Mouse (Mus musculus) embryonic facial prominence, embryonic 13.5 days (tissue): Measurements from ENCODE around the gene Ackr1. TPM values are rescaled to one million over a fixed set of nuclear protein-coding genes. Genes with fewer than 3 reads are reported as not detected.
"Not testable (repeated sequence)": the region's sequence is repeated elsewhere in the genome, so short reads cannot be mapped to it uniquely, and the experiment has no call there.

Source experiments
- ATAC-seq: fragments of 200-750 bp; cut with Nextera tagmentation; 2 replicates; pipeline ENCODE4 v1.8.0; 2017; ENCODE audit warnings: low read depth; ENCODE audit not compliant: insufficient number of reproducible peaks, insufficient read depth, low FRiP score, low TSS enrichment
- H3K27ac ChIP-seq: fragments of 300-500 bp; sonication (generic); 2 replicates; pipeline ENCODE4 v1.5.1; 2015; ENCODE audit warnings: moderate library complexity, mild to moderate bottlenecking, inconsistent platforms
- H3K27me3 ChIP-seq: fragments of 300-500 bp; sonication (generic); 2 replicates; pipeline ENCODE4 v1.6.1; 2015; ENCODE audit warnings: mild to moderate bottlenecking, inconsistent platforms
- H3K36me3 ChIP-seq: fragments of 300-500 bp; sonication (generic); 2 replicates; pipeline ENCODE4 v1.6.1; 2015; ENCODE audit warnings: mild to moderate bottlenecking, inconsistent platforms
- H3K4me1 ChIP-seq: fragments of 300-500 bp; sonication (generic); 2 replicates; pipeline ENCODE4 v1.6.1; 2015; ENCODE audit warnings: inconsistent platforms
- H3K4me2 ChIP-seq: fragments of 300-500 bp; sonication (generic); 2 replicates; pipeline ENCODE4 v1.6.1; 2015; ENCODE audit warnings: moderate library complexity, mild to moderate bottlenecking, inconsistent platforms
- H3K4me3 ChIP-seq: fragments of 300-500 bp; sonication (generic); 2 replicates; pipeline ENCODE4 v1.5.1; 2015; ENCODE audit warnings: mild to moderate bottlenecking, inconsistent platforms
- H3K9ac ChIP-seq: fragments of 300-500 bp; sonication (generic); 2 replicates; pipeline ENCODE4 v1.6.1; 2015; ENCODE audit warnings: mild to moderate bottlenecking, inconsistent platforms
- H3K9me3 ChIP-seq: fragments of 300-500 bp; sonication (generic); 2 replicates; pipeline ENCODE4 v1.6.1; 2016; ENCODE audit warnings: inconsistent platforms
- WGBS: fragments of 180-500 bp; shearing (Covaris S2); methylation state at CpG from one replicate; pipeline ENCODE4 v1.1.7; 2015; ENCODE audit warnings: mixed read lengths; 5-methylcytosine and 5-hydroxymethylcytosine counted together
- polyA plus RNA-seq: library from polyadenylated mRNA; unstranded; fragments of >200 nt; fragmentation: Nextera tagmentation; extraction: Ambion mirVana; gene quantifications from 2 replicates; pipeline ENCODE4 v1.2.1, GENCODE M21; 2015

Ackr1 gene
- polyA plus RNA-seq, 1 experiment from 2014 or later, result 2.6 TPM

- peaks cover 4% of the 10 kb centered on the region; the same call in 1 of the 2 replicates for H3K4me1 ChIP-seq
- H3K27me3 ChIP-seq, result no peaks in the 10 kb centered on the region
- no peaks in the 10 kb centered on the region for H3K9me3 ChIP-seq
- WGBS, result 64% methylated on average over 4 of the region's 4 CpGs
- no peak overlapping the region for H3K4me2 ChIP-seq
- no peak overlapping the region for H3K4me3 ChIP-seq
- H3K27ac ChIP-seq, result no peak overlapping the region
- H3K36me3 ChIP-seq, result no peaks in the 10 kb centered on the region
- no peak for ATAC-seq
- no peak overlapping the region for H3K9ac ChIP-seq
Observed at GRCm38 (mm10) chr1:173324961-173325360, 8.6 kb downstream of the Ackr1 start.

- Histone ChIP-seq H3K9ac (no peak overlapping the region), H3K36me3 (no peaks in the 10 kb centered on the region), H3K27ac (no peak overlapping the region), H3K4me2 (no peak overlapping the region), H3K4me1 (peaks cover 2% of the 10 kb centered on the region; the same call in 1 of the 2 replicates), H3K27me3 (no peaks in the 10 kb centered on the region), H3K9me3 (no peaks in the 10 kb centered on the region), H3K4me3 (no peak overlapping the region)
- ATAC-seq, result no peak
- 34% methylated on average over 5 of the region's 5 CpGs for WGBS
Observed at GRCm38 (mm10) chr1:173323839-173324585, 9.5 kb downstream of the Ackr1 start.

GRCm38 (mm10) chr1:173322249-173322627 lies 11.3 kb downstream of the Ackr1 start:
- Histone ChIP-seq H3K36me3 (no peaks in the 10 kb centered on the region), H3K27me3 (no peaks in the 10 kb centered on the region), H3K4me2 (no peak overlapping the region), H3K9me3 (no peaks in the 10 kb centered on the region), H3K4me3 (no peak overlapping the region), H3K4me1 (no peaks in the 10 kb centered on the region), H3K27ac (no peak overlapping the region), H3K9ac (no peak overlapping the region)
- ATAC-seq, result no peak
- 69% methylated on average over 6 of the region's 6 CpGs for WGBS

DNA sequence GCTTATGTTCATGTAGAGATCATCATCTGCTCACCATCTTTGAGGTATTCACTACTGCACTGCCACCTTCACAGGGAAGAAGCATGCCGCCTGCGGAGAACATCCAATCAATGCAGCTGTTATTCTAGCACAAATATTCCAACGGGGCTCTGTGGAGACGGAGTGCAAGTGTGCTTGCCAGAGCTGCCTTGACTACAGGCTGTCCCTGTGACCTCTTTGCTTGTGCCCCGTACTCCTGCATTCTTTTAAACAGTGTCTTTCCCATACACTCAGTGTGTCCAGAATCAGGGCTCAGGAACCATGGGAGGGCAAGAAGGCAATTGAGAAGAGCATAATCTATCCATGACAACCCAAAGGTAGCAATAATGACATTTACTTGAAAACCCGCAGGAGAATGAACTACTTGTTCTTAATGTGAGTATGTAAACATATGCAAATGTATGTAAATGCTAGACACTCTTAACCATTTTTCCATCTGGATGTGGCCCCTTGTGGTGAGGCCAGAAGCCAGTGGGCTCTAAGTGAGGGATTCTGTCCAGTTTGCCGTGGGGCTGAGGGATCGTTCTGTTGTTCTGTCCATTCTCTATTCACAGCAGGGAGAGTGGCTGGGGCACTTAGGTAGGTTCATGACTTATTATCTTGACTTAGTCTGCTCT lies 11.8 kb downstream of the Ackr1 start:
- 75% methylated on average over 8 of the region's 8 CpGs for WGBS
- Histone ChIP-seq H3K9me3 (no peaks in the 10 kb centered on the region), H3K9ac (no peak overlapping the region), H3K27me3 (no peaks in the 10 kb centered on the region), H3K27ac (no peak overlapping the region), H3K4me2 (no peak overlapping the region), H3K4me3 (no peak overlapping the region), H3K36me3 (no peaks in the 10 kb centered on the region), H3K4me1 (no peaks in the 10 kb centered on the region)
- ATAC-seq, result no peak

DNA sequence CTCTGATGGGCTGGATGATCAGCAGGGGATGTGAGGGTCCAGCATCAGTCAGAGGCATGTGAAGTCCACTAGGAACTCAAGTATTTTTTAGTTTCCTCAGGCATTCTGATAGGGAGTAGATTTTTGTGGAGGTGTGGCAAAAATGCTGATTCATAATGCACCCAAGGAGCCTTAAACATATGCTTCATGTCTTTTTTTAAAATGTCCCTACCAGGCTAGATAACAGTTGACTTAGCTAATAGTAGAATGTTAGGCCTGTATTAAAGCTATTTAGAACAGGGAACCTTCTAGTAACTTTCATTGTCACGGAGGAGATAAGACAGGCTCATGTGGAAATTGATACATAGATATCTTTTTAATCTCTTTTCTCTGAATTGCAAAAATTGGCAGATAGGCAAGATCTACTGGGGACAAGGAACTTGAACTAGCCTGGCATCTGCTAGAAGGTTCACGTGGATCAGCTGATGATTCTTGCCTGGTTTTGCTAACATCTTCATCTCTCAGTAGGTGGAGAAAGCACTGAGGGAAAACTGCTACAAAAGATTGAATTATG lies 15.5 kb downstream of the Ackr1 start:
- H3K9me3 ChIP-seq, result no peaks in the 10 kb centered on the region
- no peak for ATAC-seq
- H3K36me3 ChIP-seq, result no peaks in the 10 kb centered on the region
- H3K27ac ChIP-seq, result no peak overlapping the region
- H3K4me1 ChIP-seq, result no peaks in the 10 kb centered on the region
- no peaks in the 10 kb centered on the region for H3K27me3 ChIP-seq
- 84% methylated on average over 2 of the region's 2 CpGs for WGBS
- H3K9ac ChIP-seq, result no peak overlapping the region
- H3K4me3 ChIP-seq, result no peak overlapping the region
- H3K4me2 ChIP-seq, result no peak overlapping the region

- H3K27me3 ChIP-seq, result no peaks in the 10 kb centered on the region
- no peak overlapping the region for H3K4me3 ChIP-seq
- H3K27ac ChIP-seq, result no peak overlapping the region
- 86% methylated on average over 3 of the region's 3 CpGs for WGBS
- H3K4me2 ChIP-seq, result no peak overlapping the region
- H3K9ac ChIP-seq, result no peak overlapping the region
- no peaks in the 10 kb centered on the region for H3K36me3 ChIP-seq
- no peaks in the 10 kb centered on the region for H3K9me3 ChIP-seq
- no peak for ATAC-seq
- no peaks in the 10 kb centered on the region for H3K4me1 ChIP-seq
Observed at GRCm38 (mm10) chr1:173315725-173316124, 17.8 kb downstream of the Ackr1 start.

DNA sequence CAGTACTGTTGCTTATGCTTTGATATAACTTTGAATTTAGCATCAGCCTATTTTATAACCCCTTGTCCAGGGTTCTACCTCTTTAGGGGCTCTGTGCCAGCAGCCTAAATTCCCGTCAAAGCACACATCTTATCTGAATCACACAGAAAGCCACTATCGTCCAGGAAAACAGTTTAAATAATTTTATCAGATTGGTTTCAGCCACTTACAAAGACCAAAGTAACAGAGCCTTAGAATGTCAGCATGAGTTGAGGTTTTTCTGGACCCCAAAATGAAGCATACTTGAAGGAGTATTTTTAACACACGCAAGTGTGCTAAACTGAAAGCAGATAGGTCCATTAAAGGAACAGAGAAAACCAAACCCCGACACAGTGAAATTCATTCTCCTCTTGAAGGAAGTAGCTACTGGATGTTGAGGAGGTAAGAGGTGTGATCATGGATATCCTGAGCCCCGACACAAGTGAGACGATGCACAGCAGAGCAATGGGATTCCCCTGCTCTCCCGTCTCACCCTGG lies 20.0 kb downstream of the Ackr1 start:
- H3K36me3 ChIP-seq, ATAC-seq, H3K4me2 ChIP-seq, H3K9ac ChIP-seq, H3K9me3 ChIP-seq, H3K4me3 ChIP-seq, H3K27ac ChIP-seq, H3K27me3 ChIP-seq, H3K4me1 ChIP-seq: not testable (repeated sequence)
- WGBS, result 77% methylated on average over 7 of the region's 7 CpGs

DNA sequence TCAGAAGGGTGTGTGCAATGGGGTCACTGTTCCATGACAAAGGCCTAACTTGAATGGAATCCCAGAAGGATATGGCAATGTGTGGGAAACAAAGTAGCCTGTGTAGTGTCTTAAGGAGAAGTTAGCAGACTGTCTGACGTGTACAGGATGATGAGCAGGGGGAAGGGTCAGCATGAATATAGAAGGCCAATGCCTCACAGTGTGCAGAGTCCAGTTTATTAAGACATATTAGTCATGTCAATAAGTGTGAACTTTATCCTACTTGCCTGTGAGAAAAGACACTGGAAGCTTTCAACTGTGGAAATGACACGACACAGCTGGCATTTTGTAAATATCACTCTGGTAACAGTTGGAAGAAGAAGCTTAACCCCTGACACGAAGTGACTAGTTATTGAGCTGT lies 30.8 kb downstream of the Ackr1 start:
- not testable (repeated sequence) for H3K4me3 ChIP-seq, ATAC-seq, H3K27me3 ChIP-seq

More for the DNA sequence above, 30.8 kb downstream of the Ackr1 start:
- not testable (repeated sequence) for H3K9ac ChIP-seq, H3K9me3 ChIP-seq, H3K36me3 ChIP-seq, H3K4me1 ChIP-seq, H3K27ac ChIP-seq, H3K4me2 ChIP-seq
- 49% methylated on average over 3 of the region's 3 CpGs for whole genome bisulfite sequencing

Other genes with a start within 250 kb of the Ackr1 start
- gene Olfr1408, start 196.4 kb downstream of the Ackr1 start, polyA plus RNA-seq, result not detected in 2 replicates
- gene Olfr1406, start 143.1 kb downstream of the Ackr1 start, polyA plus RNA-seq, result not detected in 2 replicates
- gene Olfr218, start 135.9 kb downstream of the Ackr1 start, polyA plus RNA-seq, result not detected in 2 replicates
- gene Olfr1404, start 121.4 kb downstream of the Ackr1 start, polyA plus RNA-seq, result 0.15 TPM in 1 of 2 replicates, not detected in the other
- gene Fcer1a, start 106.5 kb downstream of the Ackr1 start, polyA plus RNA-seq, result not detected in 2 replicates
- gene Olfr418, start 67.7 kb downstream of the Ackr1 start, polyA plus RNA-seq, result not detected in 2 replicates
- gene Mptx2, start 56.0 kb downstream of the Ackr1 start, polyA plus RNA-seq, result not detected in 2 replicates
- gene Aim2, start 17.1 kb upstream of the Ackr1 start, polyA plus RNA-seq, result 2.7 and 3.1 TPM in 2 replicates
- gene Cadm3, start 33.9 kb upstream of the Ackr1 start, polyA plus RNA-seq, result 5.2 and 6.1 TPM in 2 replicates
- gene Ifi206, start 157.3 kb upstream of the Ackr1 start, polyA plus RNA-seq, result not detected in 2 replicates
- not detected in 2 replicates for gene Ifi214, start 202.2 kb upstream of the Ackr1 start, polyA plus RNA-seq